Mouse (Mus musculus): ENCODE measurements around the gene Rasgrp1. TPM values are rescaled to one million over a fixed set of nuclear protein-coding genes. Genes with fewer than 3 reads are reported as not detected.

Rasgrp1 gene
- polyA plus RNA-seq, 1 experiment from 2014 or later = 0.40 TPM

- 51% methylated on average over 9 of the region's 9 CpGs for WGBS (ENCODE audit: insufficient replicate concordance)
- H3K4me2 ChIP-seq = no peak overlapping the region
- no peak overlapping the region for H3K27ac ChIP-seq
- no peaks in the 10 kb centered on the region for H3K9me3 ChIP-seq (replicated peaks)
- no peak overlapping the region for H3K9ac ChIP-seq
- H3K4me1 ChIP-seq (replicated peaks) = no peaks in the 10 kb centered on the region
- H3K36me3 ChIP-seq = no peaks in the 10 kb centered on the region
- DNase-seq (no peak), ATAC-seq (ENCODE audit: low read depth) (no peak)
- no peaks in the 10 kb centered on the region for H3K27me3 ChIP-seq
- H3K4me3 ChIP-seq (replicated peaks) = no peak overlapping the region
These were observed 14.1 kb downstream of the Rasgrp1 start for GRCm38 (mm10) chr2:117328521-117329285.

- no peak overlapping the region for H3K4me2 ChIP-seq
- no peaks in the 10 kb centered on the region for H3K36me3 ChIP-seq
- DNase-seq (no peak), ATAC-seq (ENCODE audit: low read depth) (no peak)
- no peaks in the 10 kb centered on the region for H3K9me3 ChIP-seq (replicated peaks)
- 73% methylated on average over 8 of the region's 8 CpGs for WGBS (ENCODE audit: insufficient replicate concordance)
- H3K4me3 ChIP-seq (replicated peaks) = no peak overlapping the region
- no peaks in the 10 kb centered on the region for H3K4me1 ChIP-seq (replicated peaks)
- H3K27me3 ChIP-seq = no peaks in the 10 kb centered on the region
- no peak overlapping the region for H3K9ac ChIP-seq
- no peak overlapping the region for H3K27ac ChIP-seq
These were observed 20.4 kb downstream of the Rasgrp1 start for GRCm38 (mm10) chr2:117322399-117322798.

GRCm38 (mm10) chr2:117321231-117321630, 21.6 kb downstream of the Rasgrp1 start:
- Histone ChIP-seq H3K4me1 (replicated peaks) (no peaks in the 10 kb centered on the region), H3K9ac (no peak overlapping the region), H3K27me3 (no peaks in the 10 kb centered on the region), H3K27ac (no peak overlapping the region), H3K36me3 (no peaks in the 10 kb centered on the region), H3K4me2 (no peak overlapping the region), H3K4me3 (replicated peaks) (no peak overlapping the region), H3K9me3 (replicated peaks) (no peaks in the 10 kb centered on the region)
- WGBS (ENCODE audit: insufficient replicate concordance) = 64% methylated on average over 3 of the region's 3 CpGs
- DNase-seq = no peak
- ATAC-seq (ENCODE audit: low read depth) = no peak

GRCm38 (mm10) chr2:117318991-117319390, 23.8 kb downstream of the Rasgrp1 start:
- DNase-seq = no peak
- Histone ChIP-seq H3K4me1 (replicated peaks) (no peaks in the 10 kb centered on the region), H3K27ac (no peak overlapping the region), H3K4me2 (no peak overlapping the region), H3K4me3 (replicated peaks) (no peak overlapping the region), H3K27me3 (no peaks in the 10 kb centered on the region), H3K9me3 (replicated peaks) (no peaks in the 10 kb centered on the region), H3K36me3 (no peaks in the 10 kb centered on the region), H3K9ac (no peak overlapping the region)
- ATAC-seq (ENCODE audit: low read depth) = no peak
- 71% methylated on average over 3 of the region's 3 CpGs for WGBS (ENCODE audit: insufficient replicate concordance)

GRCm38 (mm10) chr2:117313586-117314235, 29.1 kb downstream of the Rasgrp1 start:
- Histone ChIP-seq H3K36me3 (no peaks in the 10 kb centered on the region), H3K9ac (no peak overlapping the region), H3K4me3 (replicated peaks) (no peak overlapping the region), H3K27ac (no peak overlapping the region), H3K4me2 (no peak overlapping the region), H3K4me1 (replicated peaks) (no peaks in the 10 kb centered on the region), H3K9me3 (replicated peaks) (no peaks in the 10 kb centered on the region), H3K27me3 (no peaks in the 10 kb centered on the region)
- no peak for ATAC-seq (ENCODE audit: low read depth)
- WGBS (ENCODE audit: insufficient replicate concordance) = 72% methylated on average over 5 of the region's 5 CpGs
- DNase-seq = no peak

- ATAC-seq (ENCODE audit: low read depth) (no peak), DNase-seq (no peak)
- no peak overlapping the region for H3K27ac ChIP-seq
- H3K4me3 ChIP-seq (replicated peaks) = no peak overlapping the region
- 59% methylated on average over 7 of the region's 7 CpGs for WGBS (ENCODE audit: insufficient replicate concordance)
- H3K4me2 ChIP-seq = no peak overlapping the region
- no peaks in the 10 kb centered on the region for H3K4me1 ChIP-seq (replicated peaks)
- no peaks in the 10 kb centered on the region for H3K9me3 ChIP-seq (replicated peaks)
- no peaks in the 10 kb centered on the region for H3K36me3 ChIP-seq
- H3K9ac ChIP-seq = no peak overlapping the region
- H3K27me3 ChIP-seq = no peaks in the 10 kb centered on the region
These were observed 30.3 kb downstream of the Rasgrp1 start for GRCm38 (mm10) chr2:117312441-117312895.

GRCm38 (mm10) chr2:117312030-117312429, 30.8 kb downstream of the Rasgrp1 start:
- Histone ChIP-seq H3K9me3 (replicated peaks) (no peaks in the 10 kb centered on the region), H3K27me3 (no peaks in the 10 kb centered on the region), H3K27ac (no peak overlapping the region), H3K4me2 (no peak overlapping the region), H3K4me3 (replicated peaks) (no peak overlapping the region), H3K36me3 (no peaks in the 10 kb centered on the region), H3K9ac (no peak overlapping the region), H3K4me1 (replicated peaks) (no peaks in the 10 kb centered on the region)
- DNase-seq (no peak), ATAC-seq (ENCODE audit: low read depth) (no peak)
- 39% methylated on average over 2 of the region's 2 CpGs for WGBS (ENCODE audit: insufficient replicate concordance)

- WGBS (ENCODE audit: insufficient replicate concordance) = 44% methylated on average over 1 of the region's 1 CpGs
- Histone ChIP-seq H3K9ac (no peak overlapping the region), H3K4me3 (replicated peaks) (no peak overlapping the region), H3K27ac (no peak overlapping the region), H3K27me3 (no peaks in the 10 kb centered on the region), H3K4me1 (replicated peaks) (no peaks in the 10 kb centered on the region), H3K4me2 (no peak overlapping the region), H3K9me3 (replicated peaks) (no peaks in the 10 kb centered on the region), H3K36me3 (no peaks in the 10 kb centered on the region)
- ATAC-seq (ENCODE audit: low read depth) (no peak), DNase-seq (no peak)
These were observed 31.5 kb downstream of the Rasgrp1 start for GRCm38 (mm10) chr2:117311349-117311748.

GRCm38 (mm10) chr2:117309046-117309445, 33.8 kb downstream of the Rasgrp1 start:
- 51% methylated on average over 2 of the region's 2 CpGs for WGBS (ENCODE audit: insufficient replicate concordance)
- H3K9me3 ChIP-seq (replicated peaks) = no peaks in the 10 kb centered on the region
- no peaks in the 10 kb centered on the region for H3K36me3 ChIP-seq
- H3K4me2 ChIP-seq = no peak overlapping the region
- ATAC-seq (ENCODE audit: low read depth) (no peak), DNase-seq (no peak)
- no peaks in the 10 kb centered on the region for H3K4me1 ChIP-seq (replicated peaks)
- no peaks in the 10 kb centered on the region for H3K27me3 ChIP-seq
- no peak overlapping the region for H3K4me3 ChIP-seq (replicated peaks)
- H3K9ac ChIP-seq = no peak overlapping the region
- H3K27ac ChIP-seq = no peak overlapping the region

- no peak for ATAC-seq (ENCODE audit: low read depth)
- WGBS (ENCODE audit: insufficient replicate concordance) = 71% methylated on average over 3 of the region's 3 CpGs
These were observed 34.8 kb downstream of the Rasgrp1 start for GRCm38 (mm10) chr2:117307959-117308358.

GRCm38 (mm10) chr2:117304941-117305340, 37.9 kb downstream of the Rasgrp1 start:
- WGBS (ENCODE audit: insufficient replicate concordance) = 67% methylated on average over 5 of the region's 5 CpGs
- Histone ChIP-seq H3K27ac (no peak overlapping the region), H3K27me3 (no peaks in the 10 kb centered on the region), H3K36me3 (no peaks in the 10 kb centered on the region), H3K9me3 (replicated peaks) (no peaks in the 10 kb centered on the region), H3K9ac (no peak overlapping the region), H3K4me3 (replicated peaks) (no peak overlapping the region), H3K4me2 (no peak overlapping the region), H3K4me1 (replicated peaks) (no peaks in the 10 kb centered on the region)
- no peak for ATAC-seq (ENCODE audit: low read depth)
- DNase-seq = no peak

More at GRCm38 (mm10) chr2:117307959-117308358, 34.8 kb downstream of the Rasgrp1 start:
- no peaks in the 10 kb centered on the region for H3K4me1 ChIP-seq (replicated peaks)
- no peak overlapping the region for H3K9ac ChIP-seq
- DNase-seq = no peak
- no peak overlapping the region for H3K4me2 ChIP-seq
- H3K9me3 ChIP-seq (replicated peaks) = no peaks in the 10 kb centered on the region
- no peaks in the 10 kb centered on the region for H3K36me3 ChIP-seq
- no peak overlapping the region for H3K4me3 ChIP-seq (replicated peaks)
- H3K27me3 ChIP-seq = no peaks in the 10 kb centered on the region
- H3K27ac ChIP-seq = no peak overlapping the region

All from liver, embryonic 13.5 days (tissue).